Mouse (Mus musculus): ENCODE data around the gene Wnt5b. TPM values are rescaled to one million over a fixed set of nuclear protein-coding genes. Genes with fewer than 3 reads are reported as not detected.
A peak's percentile ranks its signal among the peaks of the same experiment; 100 is the strongest.
"Not testable (repeated sequence)": the region's sequence is repeated elsewhere in the genome, so short reads cannot be mapped to it uniquely, and the experiment has no call there.

Wnt5b gene
- polyA plus RNA-seq, 2 experiments: 0.26 to 0.50 TPM

DNA sequence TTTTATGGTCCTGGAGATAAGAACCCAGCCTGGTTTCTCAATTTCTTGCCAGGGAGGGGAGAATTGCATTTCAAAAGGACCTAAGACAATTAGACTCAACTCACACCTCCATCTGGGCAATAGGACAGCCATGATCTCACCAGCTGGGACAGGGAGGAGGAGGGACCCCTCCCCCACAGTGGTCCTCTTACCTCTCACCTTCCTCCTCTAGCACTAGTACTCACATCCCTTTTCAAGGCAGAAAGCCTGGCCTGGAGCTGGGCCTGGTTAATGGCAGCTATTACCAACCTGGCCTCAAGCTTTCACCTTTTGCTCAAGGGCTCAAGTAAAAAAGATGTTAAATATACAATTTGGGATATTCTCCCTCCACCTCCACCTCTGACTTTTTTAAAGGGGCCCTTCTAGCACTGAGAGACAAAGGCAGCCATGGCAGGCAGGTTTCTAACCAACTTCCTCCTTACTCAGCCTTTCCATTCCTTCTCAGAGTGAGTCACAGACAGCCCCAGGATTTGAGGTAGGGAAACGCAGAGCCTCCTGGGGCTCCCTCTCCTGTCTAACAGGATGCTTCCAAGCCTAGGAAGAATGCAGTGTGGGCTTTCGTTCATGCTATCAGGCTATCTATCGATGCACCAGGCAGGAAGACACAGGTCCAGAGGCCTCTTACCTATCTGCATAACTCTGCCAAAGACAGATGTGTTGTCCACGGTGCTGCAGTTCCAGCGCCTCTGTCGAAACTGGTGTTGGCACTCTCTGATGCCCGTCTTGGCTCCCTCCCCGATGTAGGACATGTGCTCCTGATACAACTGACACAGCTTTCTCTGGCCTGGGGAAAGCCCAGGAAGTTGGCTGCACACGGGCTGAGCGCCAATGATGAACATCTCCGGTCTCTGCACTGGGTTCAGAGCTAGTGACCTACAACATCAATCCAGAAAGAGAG is 98.2 kb downstream of the Wnt5b start:
- TF ChIP-seq EP300 (IDR thresholded peaks at IDR 0.05; ENCODE audit: low read depth) (no peak), CTCF (IDR thresholded peaks at IDR 0.05; ENCODE audit: low read depth) (no peak)
- DNase-seq (ENCODE audit: low read depth in 3 of 3, low spot score in 3 of 3) (no peak), ATAC-seq (ENCODE audit: insufficient read depth) (no peak)
- Histone ChIP-seq H3K9me3 (ENCODE audit: control insufficient read depth, low read length) (no peaks in the 10 kb centered on the region), H3K4me1 (replicated peaks; ENCODE audit: control insufficient read depth in 2 of 2, insufficient read depth in 2 of 2, low read length in 1 of 2) (no peaks in the 10 kb centered on the region; a peak in 2 of 4 replicates), H3K4me3 (ENCODE audit: insufficient read depth in 1 of 2, low read depth in 2 of 2, low read length in 2 of 2) (no peak overlapping the region), H3K9ac (replicated peaks) (no peak overlapping the region), H3K27me3 (ENCODE audit: control insufficient read depth, insufficient read depth, low read length) (peaks cover 26% of the 10 kb centered on the region), H3K36me3 (replicated peaks; ENCODE audit: control insufficient read depth, insufficient read depth, low read depth) (no peaks in the 10 kb centered on the region), H3K4me2 (ENCODE audit: low read depth) (no peak overlapping the region), H3K27ac (no peak overlapping the region)
- WGBS (ENCODE audit: insufficient replicate concordance): 48% methylated on average over 11 of the region's 11 CpGs

DNA sequence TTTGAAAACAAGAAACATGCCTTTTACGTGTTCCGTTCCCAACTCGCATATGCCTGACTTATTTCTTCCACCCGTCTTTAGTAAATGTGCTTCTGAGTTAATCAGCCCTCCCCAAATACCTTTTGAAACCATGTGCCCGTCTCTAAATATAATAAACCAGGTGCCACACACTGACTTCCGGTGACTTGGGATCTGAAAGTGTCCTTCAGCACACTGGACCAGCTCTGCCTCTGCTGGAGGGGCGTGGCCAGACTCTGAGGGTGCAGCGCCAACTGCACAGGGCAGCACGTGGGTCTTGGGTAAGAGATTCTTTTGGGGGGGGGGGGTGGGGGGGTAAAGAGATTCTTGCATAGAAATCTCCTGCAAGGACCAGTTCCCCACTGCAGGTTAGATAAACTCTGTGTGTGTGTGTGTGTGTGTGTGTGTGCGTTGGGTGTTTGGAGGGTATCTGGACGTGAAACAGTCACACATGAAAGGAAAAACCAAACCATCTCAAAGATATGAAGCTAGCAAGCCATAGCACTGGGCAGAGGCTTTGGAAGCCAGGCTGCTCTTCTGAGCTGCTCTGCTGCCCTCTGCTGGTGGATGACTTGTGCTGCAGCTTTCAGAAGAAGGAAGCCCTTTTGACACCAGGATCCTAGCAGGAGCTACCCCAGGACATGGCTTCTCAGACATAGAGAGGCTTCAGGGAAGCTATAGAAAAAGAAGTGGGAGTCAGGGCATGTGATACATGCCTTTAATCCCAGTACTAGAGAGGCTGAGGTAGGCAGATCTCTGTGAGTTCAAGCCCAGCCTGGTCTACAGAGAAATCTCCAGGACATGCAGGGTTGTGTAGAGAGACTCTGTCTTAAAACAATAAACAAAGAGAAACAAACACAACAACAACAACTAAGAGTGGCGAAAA is 100.2 kb downstream of the Wnt5b start:
- TF ChIP-seq EP300 (IDR thresholded peaks at IDR 0.05; ENCODE audit: low read depth) (no peak), CTCF (IDR thresholded peaks at IDR 0.05; ENCODE audit: low read depth) (peak; percentile 97)
- peak; percentile 43 for ATAC-seq (ENCODE audit: insufficient read depth)
- H3K9me3 ChIP-seq (ENCODE audit: control insufficient read depth, low read length): no peaks in the 10 kb centered on the region

DNA sequence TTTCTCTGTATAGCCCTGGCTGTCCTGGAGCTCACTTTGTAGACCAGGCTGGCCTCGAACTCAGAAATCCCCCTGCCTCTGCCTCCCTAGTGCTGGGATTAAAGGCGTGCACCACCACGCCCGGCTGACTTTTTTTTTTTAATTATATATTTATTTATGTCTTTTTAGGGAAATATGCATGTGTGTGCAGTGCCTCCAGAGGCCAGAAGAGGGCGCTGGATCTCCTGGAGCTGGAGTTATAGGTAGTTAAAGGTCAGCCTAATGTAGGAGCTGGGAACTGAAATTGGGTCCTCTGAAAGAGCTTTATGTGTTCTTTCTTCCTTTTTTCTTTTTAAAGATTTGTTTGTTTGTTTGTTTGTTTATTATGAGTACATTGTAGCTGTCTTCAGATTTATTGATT is 101.4 kb downstream of the Wnt5b start:
- H3K36me3 ChIP-seq (replicated peaks; ENCODE audit: control insufficient read depth, insufficient read depth, low read depth); DNase-seq (ENCODE audit: low read depth in 3 of 3, low spot score in 3 of 3); H3K4me1 ChIP-seq (replicated peaks; ENCODE audit: control insufficient read depth in 2 of 2, insufficient read depth in 2 of 2, low read length in 1 of 2); H3K9ac ChIP-seq (replicated peaks); ATAC-seq (ENCODE audit: insufficient read depth); H3K4me2 ChIP-seq (ENCODE audit: low read depth); H3K27ac ChIP-seq; H3K4me3 ChIP-seq (ENCODE audit: insufficient read depth in 1 of 2, low read depth in 2 of 2, low read length in 2 of 2); H3K27me3 ChIP-seq (ENCODE audit: control insufficient read depth, insufficient read depth, low read length); H3K9me3 ChIP-seq (ENCODE audit: control insufficient read depth, low read length): not testable (repeated sequence)
- WGBS (ENCODE audit: insufficient replicate concordance): 58% methylated on average over 5 of the region's 5 CpGs
- peak; percentile 49; the same call in 1 of the 2 replicates for TF ChIP-seq CTCF (IDR thresholded peaks at IDR 0.05; ENCODE audit: low read depth)

More for the DNA sequence above, 100.2 kb downstream of the Wnt5b start:
- DNase-seq (ENCODE audit: low read depth in 3 of 3, low spot score in 3 of 3): peak; percentile 61 to 70 (median 62)
- H3K4me2 ChIP-seq (ENCODE audit: low read depth): peak overlapping the region; percentile 11; the same call in 1 of the 2 replicates
- no peaks in the 10 kb centered on the region for H3K36me3 ChIP-seq (replicated peaks; ENCODE audit: control insufficient read depth, insufficient read depth, low read depth)
- peaks cover 7% of the 10 kb centered on the region for H3K27me3 ChIP-seq (ENCODE audit: control insufficient read depth, insufficient read depth, low read length)
- no peak overlapping the region for H3K27ac ChIP-seq
- 29% methylated on average over 12 of the region's 12 CpGs for WGBS (ENCODE audit: insufficient replicate concordance)
- no peaks in the 10 kb centered on the region for H3K4me1 ChIP-seq (replicated peaks; ENCODE audit: control insufficient read depth in 2 of 2, insufficient read depth in 2 of 2, low read length in 1 of 2)
- no peak overlapping the region for H3K9ac ChIP-seq (replicated peaks)
- H3K4me3 ChIP-seq (ENCODE audit: insufficient read depth in 1 of 2, low read depth in 2 of 2, low read length in 2 of 2): no peak overlapping the region

- 20% methylated on average over 8 of the region's 8 CpGs for WGBS (ENCODE audit: insufficient replicate concordance)
- Histone ChIP-seq H3K4me1 (replicated peaks; ENCODE audit: control insufficient read depth in 2 of 2, insufficient read depth in 2 of 2, low read length in 1 of 2) (0 out of 4 replicates have a peak, but pooled peaks cover 0 to 3% of the 10 kb centered on the region in 2 experiments), H3K27ac (no peak overlapping the region), H3K9ac (replicated peaks) (no peak overlapping the region), H3K27me3 (ENCODE audit: control insufficient read depth, insufficient read depth, low read length) (no peaks in the 10 kb centered on the region), H3K9me3 (ENCODE audit: control insufficient read depth, low read length) (no peaks in the 10 kb centered on the region), H3K36me3 (replicated peaks; ENCODE audit: control insufficient read depth, insufficient read depth, low read depth) (no peaks in the 10 kb centered on the region), H3K4me3 (ENCODE audit: insufficient read depth in 1 of 2, low read depth in 2 of 2, low read length in 2 of 2) (no peak overlapping the region), H3K4me2 (ENCODE audit: low read depth) (no peak overlapping the region)
- no peak for TF ChIP-seq EP300 (IDR thresholded peaks at IDR 0.05; ENCODE audit: low read depth)
- ATAC-seq (ENCODE audit: insufficient read depth) (no peak), DNase-seq (ENCODE audit: low read depth in 3 of 3, low spot score in 3 of 3) (no peak)
These were observed 106.0 kb downstream of the Wnt5b start for GRCm38 (mm10) chr6:119437894-119438761.

Measured in liver, embryonic 14.5 days (tissue).